Mouse (Mus musculus) liver, embryonic 12.5 days (tissue): Measurements from ENCODE around the gene Nudt16l1. TPM values are rescaled to one million over a fixed set of nuclear protein-coding genes. Genes with fewer than 3 reads are reported as not detected.

Experiments used
- ATAC-seq: fragments of 200-750 bp; cut with Nextera tagmentation; 2 replicates; pipeline ENCODE4 v1.8.0; 2017; ENCODE audit warnings: moderate number of reproducible peaks, mild to moderate bottlenecking, moderate library complexity
- H3K27ac ChIP-seq: fragments of 300-500 bp; sonication (generic); 2 replicates; pipeline ENCODE4 v1.5.1; 2016; ENCODE audit warnings: mild to moderate bottlenecking
- H3K27me3 ChIP-seq: fragments of 300-500 bp; sonication (generic); replicated peaks from 2 replicates; pipeline ENCODE4 v1.6.1; 2016; ENCODE audit warnings: mild to moderate bottlenecking, moderate library complexity
- H3K36me3 ChIP-seq: fragments of 300-500 bp; sonication (generic); 2 replicates; pipeline ENCODE4 v1.6.1; 2016; ENCODE audit warnings: mild to moderate bottlenecking, moderate library complexity
- H3K4me1 ChIP-seq: fragments of 300-500 bp; sonication (generic); 2 replicates; pipeline ENCODE4 v1.6.1; 2016
- H3K4me2 ChIP-seq: fragments of 300-500 bp; sonication (generic); 2 replicates; pipeline ENCODE4 v1.6.1; 2016; ENCODE audit warnings: mild to moderate bottlenecking, moderate library complexity
- H3K4me3 ChIP-seq: fragments of 300-500 bp; sonication (generic); 2 replicates; pipeline ENCODE4 v1.5.1; 2016; ENCODE audit warnings: mild to moderate bottlenecking, moderate library complexity
- H3K9ac ChIP-seq: fragments of 300-500 bp; sonication (generic); 2 replicates; pipeline ENCODE4 v1.6.1; 2016; ENCODE audit warnings: mild to moderate bottlenecking, moderate library complexity
- H3K9me3 ChIP-seq: fragments of 300-500 bp; sonication (generic); replicated peaks from 2 replicates; pipeline ENCODE4 v1.6.1; 2016; ENCODE audit warnings: mild to moderate bottlenecking, moderate library complexity
- WGBS: fragments of 180-500 bp; shearing (Covaris S2); methylation state at CpG from one replicate; pipeline ENCODE4 v1.1.7; 2016; ENCODE audit not compliant: insufficient replicate concordance; 5-methylcytosine and 5-hydroxymethylcytosine counted together
- polyA plus RNA-seq: library from polyadenylated mRNA; unstranded; fragments of >200 nt; fragmentation: Nextera tagmentation; extraction: Ambion mirVana; gene quantifications from 2 replicates; pipeline ENCODE4 v1.2.1, GENCODE M21; 2016

The Nudt16l1 gene
- 61.2 and 62.7 TPM in 2 replicates for polyA plus RNA-seq

DNA sequence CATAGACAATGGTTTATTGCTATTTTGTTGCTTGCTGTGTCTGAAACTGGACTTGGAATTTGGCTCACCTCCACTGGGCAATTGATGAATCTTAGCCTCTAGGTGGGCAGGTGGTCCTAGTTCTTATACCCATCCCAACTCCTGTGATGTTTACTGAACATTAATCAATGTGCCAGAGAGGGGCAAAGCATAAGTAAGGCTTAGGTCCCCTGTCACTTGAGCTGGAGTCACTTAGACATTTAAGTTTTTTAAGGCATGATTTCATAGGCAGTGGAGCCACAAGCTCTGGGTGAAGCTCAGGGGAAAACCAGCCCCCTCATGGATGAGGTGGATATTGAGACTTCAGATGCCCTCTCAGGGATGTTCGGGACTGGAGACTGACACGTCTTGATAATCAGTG lies at the start of gene Nudt16l1:
Gene Nudt16l1 (plus strand): TSS at position 301 of the 400 bp plus-strand sequence.
- no peaks in the 10 kb centered on the region for H3K9me3 ChIP-seq
- H3K9ac ChIP-seq, result peak within 1 kb of the TSS; percentile 82
- H3K4me1 ChIP-seq, result peaks cover 26% of the 10 kb centered on the region
- no peaks in the 10 kb centered on the region for H3K27me3 ChIP-seq
- peaks cover 76% of the 10 kb centered on the region for H3K36me3 ChIP-seq
- WGBS, result 5% methylated on average over 2 of the region's 2 CpGs
- peak within 1 kb of the TSS; percentile 81 for H3K27ac ChIP-seq
- peak within 1 kb of the TSS; percentile 79 for H3K4me3 ChIP-seq
- no peak; the same call in 1 of the 2 replicates for ATAC-seq
- peak within 1 kb of the TSS; percentile 97 for H3K4me2 ChIP-seq

DNA sequence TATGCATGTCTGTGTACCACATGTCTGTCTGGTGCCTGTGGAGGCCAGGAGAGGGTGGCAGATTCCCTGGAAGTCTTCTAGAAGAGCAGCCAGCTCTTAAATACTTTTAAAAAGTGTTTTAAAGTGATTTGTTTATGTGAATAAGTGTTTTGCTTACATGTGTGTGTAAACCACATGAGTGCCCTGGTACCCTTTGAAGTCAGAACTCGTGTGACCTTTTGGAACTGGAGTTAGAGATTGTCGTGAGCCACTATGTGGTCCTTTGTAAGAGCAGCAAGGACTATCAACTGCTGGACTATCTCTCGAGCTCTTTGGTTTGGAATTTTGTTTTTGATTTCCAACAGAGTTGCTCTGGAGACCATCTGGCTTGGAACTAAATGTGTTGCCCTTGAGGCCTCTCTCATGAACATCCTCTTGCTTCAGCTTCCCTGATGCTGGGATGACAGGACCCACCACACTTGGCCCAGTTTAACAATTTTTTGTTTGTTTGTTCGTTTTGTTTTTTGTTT lies 48.3 kb upstream of the Nudt16l1 start:
- Histone ChIP-seq H3K27ac (no peak overlapping the region), H3K27me3 (no peaks in the 10 kb centered on the region), H3K36me3 (peaks cover 4% of the 10 kb centered on the region; the same call in 1 of the 2 replicates), H3K9ac (no peak overlapping the region), H3K9me3 (no peaks in the 10 kb centered on the region), H3K4me1 (peaks cover 66% of the 10 kb centered on the region), H3K4me3 (no peak overlapping the region), H3K4me2 (no peak overlapping the region)
- 56% methylated on average over 4 of the region's 4 CpGs for WGBS
- no peak for ATAC-seq

DNA sequence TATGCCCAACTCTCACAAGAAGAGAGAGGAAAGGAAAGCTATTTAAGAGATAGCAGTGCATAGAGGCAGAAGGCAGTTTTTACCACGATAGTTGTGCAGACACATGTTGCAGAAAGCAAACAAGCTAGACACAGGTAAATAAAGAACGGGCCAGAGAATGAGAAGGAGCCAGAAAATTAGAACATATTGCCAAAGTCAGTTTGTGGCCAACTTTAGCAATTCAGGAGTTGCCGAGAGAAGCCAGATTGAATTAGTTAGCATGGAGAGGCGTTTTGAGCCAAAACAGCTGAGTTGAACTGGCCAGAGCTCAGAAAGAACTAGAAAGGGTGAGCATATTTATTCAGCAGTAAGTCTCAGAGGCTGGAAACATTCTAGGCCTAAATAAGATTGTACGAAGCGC lies 46.4 kb upstream of the Nudt16l1 start:
- Histone ChIP-seq H3K4me1 (peaks cover 71% of the 10 kb centered on the region), H3K4me3 (no peak overlapping the region), H3K27ac (no peak overlapping the region), H3K4me2 (no peak overlapping the region), H3K27me3 (no peaks in the 10 kb centered on the region), H3K9ac (no peak overlapping the region), H3K36me3 (peaks cover 4% of the 10 kb centered on the region; the same call in 1 of the 2 replicates), H3K9me3 (no peaks in the 10 kb centered on the region)
- 76% methylated on average over 6 of the region's 6 CpGs for WGBS
- ATAC-seq, result no peak

DNA sequence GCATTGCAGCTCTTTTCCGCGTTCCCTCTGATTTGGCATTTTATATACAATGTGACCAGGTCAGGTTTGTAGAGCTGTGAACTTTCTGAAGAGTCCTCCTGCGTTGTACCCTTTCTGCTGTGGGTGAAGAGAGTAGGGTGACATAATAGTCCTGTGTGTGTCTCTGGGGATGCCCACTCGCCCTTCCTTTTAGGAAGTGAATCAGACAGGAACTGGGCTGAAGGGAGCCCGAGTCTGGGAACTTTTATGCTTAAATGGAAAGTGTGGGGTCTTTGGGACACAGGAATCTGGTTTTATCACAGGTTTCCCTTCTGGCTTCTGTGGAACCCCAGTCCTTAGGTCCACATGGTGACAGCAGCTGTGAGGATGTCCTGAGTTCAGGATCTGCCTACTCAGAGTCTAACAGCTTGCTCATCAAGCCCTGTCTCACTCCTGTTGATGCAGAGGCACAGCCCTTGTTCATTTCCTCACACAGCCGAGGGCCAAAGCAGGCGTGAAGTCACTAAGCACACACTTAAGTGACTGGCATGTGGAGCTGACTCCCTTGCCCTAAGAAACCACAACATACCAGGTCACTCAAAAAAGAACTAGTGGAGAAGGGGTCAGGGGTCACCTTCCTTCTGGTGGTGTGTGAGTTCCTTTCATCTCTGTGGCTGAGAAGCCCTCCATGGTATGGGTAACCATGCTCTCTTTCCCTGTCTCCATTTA lies 44.2 kb upstream of the Nudt16l1 start:
- H3K9me3 ChIP-seq, result no peaks in the 10 kb centered on the region
- H3K4me1 ChIP-seq, result peaks cover 64% of the 10 kb centered on the region
- H3K27me3 ChIP-seq, result no peaks in the 10 kb centered on the region
- H3K27ac ChIP-seq, result no peak overlapping the region
- H3K36me3 ChIP-seq, result peaks cover 4% of the 10 kb centered on the region; the same call in 1 of the 2 replicates
- WGBS, result 64% methylated on average over 7 of the region's 7 CpGs
- no peak for ATAC-seq
- no peak overlapping the region for H3K9ac ChIP-seq
- no peak overlapping the region for H3K4me3 ChIP-seq
- H3K4me2 ChIP-seq, result no peak overlapping the region

DNA sequence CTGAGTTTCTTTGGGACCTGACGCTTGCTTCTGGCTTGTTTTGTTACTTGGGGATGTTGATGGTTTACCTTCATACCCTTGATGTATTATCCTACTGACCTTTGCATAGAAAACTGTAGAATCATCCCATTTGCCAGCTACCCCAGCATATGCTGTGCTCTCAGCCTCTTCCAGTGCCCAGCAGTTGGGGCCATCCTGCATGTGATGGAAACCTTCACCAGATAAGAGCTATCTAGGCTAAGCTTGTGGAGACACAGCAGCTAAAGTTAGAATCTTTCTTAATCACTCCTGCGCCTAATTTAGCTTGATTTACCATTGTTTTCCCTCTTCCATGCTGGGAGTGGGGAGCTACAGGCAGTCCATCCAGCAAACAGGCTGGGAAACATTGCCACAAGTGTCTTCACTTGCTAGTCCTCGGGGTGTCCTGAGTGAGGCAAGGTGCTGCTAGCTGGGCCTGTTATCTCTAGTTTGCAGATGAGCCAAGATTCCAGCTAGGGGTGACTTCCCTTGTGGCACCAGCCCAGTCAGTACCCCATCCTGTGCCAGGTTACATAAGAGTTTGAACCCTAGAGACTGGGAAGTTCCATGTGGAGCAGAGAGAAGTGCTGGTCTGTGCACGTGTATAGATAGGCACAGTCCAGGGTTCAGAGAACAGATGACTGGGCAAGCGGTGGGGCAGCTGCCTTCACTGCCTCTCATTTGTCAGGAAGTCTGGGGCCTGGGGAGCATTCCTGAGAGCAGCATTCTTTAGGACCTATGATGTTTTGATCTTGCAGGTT lies 42.1 kb upstream of the Nudt16l1 start:
- WGBS, result 24% methylated on average over 5 of the region's 5 CpGs
- H3K27ac ChIP-seq, result peak overlapping the region; percentile 70
- H3K4me3 ChIP-seq, result no peak overlapping the region
- H3K4me1 ChIP-seq, result peaks cover 50% of the 10 kb centered on the region
- H3K9ac ChIP-seq, result peak overlapping the region; percentile 47
- H3K36me3 ChIP-seq, result no peaks in the 10 kb centered on the region
- peak; percentile 89 for ATAC-seq
- H3K9me3 ChIP-seq, result no peaks in the 10 kb centered on the region
- peak overlapping the region; percentile 47 for H3K4me2 ChIP-seq
- no peaks in the 10 kb centered on the region for H3K27me3 ChIP-seq

DNA sequence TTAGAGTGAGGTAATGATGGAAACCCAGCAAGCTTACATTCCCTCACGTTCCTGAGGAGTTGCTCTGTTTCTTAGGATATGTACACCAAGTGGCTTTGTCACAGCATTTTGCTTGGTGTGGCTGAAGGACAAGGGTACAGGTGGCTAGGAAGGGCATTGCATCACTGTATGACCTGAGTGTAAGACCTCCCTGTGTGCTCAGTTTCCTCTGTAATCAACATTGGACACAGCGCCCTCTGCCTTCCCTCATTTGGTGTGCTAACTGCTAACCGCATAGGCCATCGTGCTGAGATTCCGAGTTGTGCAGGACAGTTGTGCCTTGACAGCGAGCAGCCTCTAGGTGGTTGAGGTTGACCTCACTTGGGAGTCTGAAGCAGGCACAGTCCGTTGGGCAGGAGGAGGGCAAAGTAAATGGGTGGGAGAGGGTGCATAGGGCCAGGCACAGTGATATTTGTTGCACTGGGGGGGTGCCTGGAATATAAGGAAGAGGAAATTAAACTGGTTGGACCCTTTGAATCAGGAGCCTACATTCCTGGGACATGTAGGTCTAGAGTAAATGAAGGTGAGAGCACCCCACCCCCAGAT lies 41.3 kb upstream of the Nudt16l1 start:
- H3K4me3 ChIP-seq, result no peak overlapping the region
- H3K36me3 ChIP-seq, result no peaks in the 10 kb centered on the region
- ATAC-seq, result 0 out of 2 replicates have a peak, but pooled peaks have one; percentile 36
- H3K27me3 ChIP-seq, result no peaks in the 10 kb centered on the region
- peak overlapping the region; percentile 70; the same call in 1 of the 2 replicates for H3K27ac ChIP-seq
- H3K9ac ChIP-seq, result no peak overlapping the region
- peak overlapping the region; percentile 47; the same call in 1 of the 2 replicates for H3K4me2 ChIP-seq
- WGBS, result 56% methylated on average over 7 of the region's 7 CpGs
- H3K4me1 ChIP-seq, result peaks cover 42% of the 10 kb centered on the region
- H3K9me3 ChIP-seq, result no peaks in the 10 kb centered on the region

DNA sequence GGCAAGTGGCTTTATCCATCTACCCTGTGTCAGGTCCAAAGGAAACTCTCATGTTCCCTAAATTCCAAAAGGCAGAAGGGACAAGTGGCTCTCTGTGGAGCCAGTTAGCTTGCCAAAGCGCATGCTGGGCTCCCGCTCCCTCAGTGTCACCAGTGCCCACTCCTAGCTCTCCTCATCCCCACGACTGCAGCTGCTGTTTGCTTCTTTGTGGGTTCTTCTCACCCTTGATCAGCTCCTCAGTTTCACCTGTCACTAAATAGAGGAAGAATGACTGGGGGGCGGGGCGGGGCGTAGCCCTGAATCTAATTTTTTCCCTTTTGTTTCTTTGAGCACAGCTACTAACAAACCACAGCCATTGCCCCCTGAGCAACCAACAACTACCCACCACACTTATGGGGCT lies 39.7 kb upstream of the Nudt16l1 start:
- Histone ChIP-seq H3K4me1 (peaks cover 47% of the 10 kb centered on the region), H3K36me3 (no peaks in the 10 kb centered on the region), H3K9ac (no peak overlapping the region), H3K9me3 (no peaks in the 10 kb centered on the region), H3K27me3 (no peaks in the 10 kb centered on the region), H3K27ac (no peak overlapping the region), H3K4me2 (no peak overlapping the region), H3K4me3 (no peak overlapping the region)
- no peak for ATAC-seq
- 69% methylated on average over 6 of the region's 6 CpGs for WGBS

DNA sequence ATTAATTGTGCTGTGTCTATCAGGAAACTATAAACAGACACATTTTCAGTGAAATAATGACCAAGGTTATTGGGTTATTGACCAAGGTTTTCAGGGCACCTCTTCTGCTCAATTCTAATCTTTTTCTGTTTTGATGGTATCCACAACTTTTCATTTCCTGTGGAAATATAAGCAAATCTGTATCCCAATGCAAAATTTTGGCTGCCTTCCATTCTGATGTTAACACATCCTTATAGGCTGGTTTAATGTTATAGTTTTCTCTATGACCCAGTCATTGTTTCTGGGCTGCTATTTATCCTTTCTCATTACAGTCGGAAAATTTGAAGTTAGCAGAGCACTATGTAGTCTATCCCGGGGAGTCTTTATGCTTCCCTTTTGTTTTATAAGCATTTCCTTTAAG lies 38.9 kb upstream of the Nudt16l1 start:
- no peaks in the 10 kb centered on the region for H3K9me3 ChIP-seq
- no peak for ATAC-seq
- no peak overlapping the region for H3K27ac ChIP-seq
- 72% methylated on average over 2 of the region's 2 CpGs for WGBS
- peaks cover 44% of the 10 kb centered on the region for H3K4me1 ChIP-seq
- H3K36me3 ChIP-seq, result no peaks in the 10 kb centered on the region
- no peaks in the 10 kb centered on the region for H3K27me3 ChIP-seq
- H3K9ac ChIP-seq, result no peak overlapping the region
- H3K4me2 ChIP-seq, result no peak overlapping the region
- H3K4me3 ChIP-seq, result no peak overlapping the region

DNA sequence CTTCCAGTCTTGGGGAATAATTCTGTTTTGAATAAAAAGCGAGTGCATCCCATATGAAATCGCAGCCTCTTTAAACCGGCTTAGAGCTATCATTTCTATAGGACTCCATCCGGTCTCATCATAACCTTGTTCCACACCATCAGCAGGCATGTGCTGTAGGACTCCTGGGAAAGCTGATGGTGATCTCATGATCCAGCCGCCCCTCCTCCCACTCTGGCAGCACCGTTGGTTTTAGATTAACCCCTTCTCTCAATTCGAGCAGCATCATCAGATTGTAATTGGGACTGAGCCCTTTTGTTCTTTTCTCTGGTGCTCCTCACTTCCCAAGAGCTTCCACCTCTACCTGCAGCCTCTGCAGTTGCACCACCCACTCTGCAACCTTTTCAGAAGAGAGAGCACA lies 37.4 kb upstream of the Nudt16l1 start:
- no peak overlapping the region for H3K27ac ChIP-seq
- H3K9me3 ChIP-seq, result no peaks in the 10 kb centered on the region
- H3K4me2 ChIP-seq, result no peak overlapping the region
- WGBS, result 67% methylated on average over 7 of the region's 7 CpGs
- no peaks in the 10 kb centered on the region for H3K27me3 ChIP-seq
- H3K36me3 ChIP-seq, result no peaks in the 10 kb centered on the region
- no peak overlapping the region for H3K9ac ChIP-seq
- no peak for ATAC-seq
- no peak overlapping the region for H3K4me3 ChIP-seq
- peaks cover 41% of the 10 kb centered on the region for H3K4me1 ChIP-seq

DNA sequence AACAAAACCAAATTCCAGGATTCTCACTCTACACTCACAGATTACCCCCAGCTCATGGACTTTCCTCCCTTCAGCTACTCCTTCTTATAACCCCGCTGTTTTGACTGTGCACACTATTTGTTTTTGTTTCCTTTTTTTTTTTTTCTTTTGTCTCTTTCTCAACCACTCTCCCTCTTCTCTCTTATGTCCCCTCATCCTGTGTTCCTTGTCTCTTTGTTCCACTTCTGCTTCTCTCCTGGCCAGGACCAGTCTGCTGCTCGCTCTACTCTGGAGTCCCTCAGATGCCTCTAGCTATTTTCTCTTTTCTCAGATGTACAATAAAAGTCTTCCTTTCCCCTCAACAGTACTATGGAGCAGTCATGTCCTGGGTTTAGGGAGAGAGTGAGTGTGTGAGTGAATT lies 36.2 kb upstream of the Nudt16l1 start:
- Histone ChIP-seq H3K27ac (no peak overlapping the region), H3K4me3 (no peak overlapping the region), H3K4me2 (no peak overlapping the region), H3K36me3 (0 out of 2 replicates have a peak, but pooled peaks cover 1% of the 10 kb centered on the region), H3K4me1 (peaks cover 29% of the 10 kb centered on the region), H3K27me3 (no peaks in the 10 kb centered on the region), H3K9me3 (no peaks in the 10 kb centered on the region), H3K9ac (no peak overlapping the region)
- no peak for ATAC-seq
- WGBS, result 71% methylated on average over 2 of the region's 2 CpGs

DNA sequence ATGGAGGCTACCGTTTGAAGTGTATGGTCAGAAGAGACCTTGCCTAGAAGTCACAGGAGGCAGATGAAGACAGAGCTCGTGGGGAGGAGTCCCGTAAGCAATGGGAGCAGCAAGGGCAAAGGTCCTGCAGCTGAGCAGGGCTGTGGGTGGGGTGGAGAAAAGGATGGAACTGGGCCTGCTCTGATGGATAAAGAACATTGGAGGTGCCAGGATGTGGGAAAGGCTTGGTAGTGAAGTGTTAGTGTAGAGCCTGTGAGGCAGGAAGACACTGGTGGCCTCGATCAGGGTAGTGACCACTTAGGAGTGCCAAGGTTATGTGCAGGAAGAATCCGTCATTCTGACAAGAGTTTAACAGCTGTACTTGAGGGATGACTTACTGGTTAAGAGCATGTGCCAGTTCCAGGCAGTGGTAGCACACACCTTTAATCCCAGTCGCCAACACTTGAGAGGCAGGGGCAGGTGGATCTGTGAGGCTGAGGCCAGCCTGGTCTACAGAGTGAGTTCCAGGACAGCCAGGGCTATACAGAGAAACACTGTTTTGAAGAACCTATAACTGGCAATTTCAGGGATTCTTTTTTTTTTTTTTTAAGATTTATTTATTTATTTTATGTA lies 35.0 kb upstream of the Nudt16l1 start:
- Histone ChIP-seq H3K27me3 (no peaks in the 10 kb centered on the region), H3K4me1 (peaks cover 37% of the 10 kb centered on the region), H3K4me2 (no peak overlapping the region), H3K36me3 (0 out of 2 replicates have a peak, but pooled peaks cover 3% of the 10 kb centered on the region), H3K27ac (no peak overlapping the region), H3K9me3 (no peaks in the 10 kb centered on the region), H3K9ac (no peak overlapping the region), H3K4me3 (no peak overlapping the region)
- WGBS, result 77% methylated on average over 6 of the region's 6 CpGs
- ATAC-seq, result no peak
